Mouse (Mus musculus) left cerebral cortex, adult 2 months (tissue): Measurements from ENCODE around the gene Cacnb4. TPM values are rescaled to one million over a fixed set of nuclear protein-coding genes. Genes with fewer than 3 reads are reported as not detected.
A peak's percentile ranks its signal among the peaks of the same experiment; 100 is the strongest.

Experiments used
- DNase-seq, 2 experiments: peaks; one replicate each; pipeline ENCODE4 v3.0.0; 2021 to 2022; ENCODE audit warnings: low spot score in 2 of 2, mixed read lengths in 1 of 2; ENCODE audit errors: extremely low spot score in 1 of 2
- H3K27ac ChIP-seq: fragments of 200-600 bp; 2 replicates; pipeline ENCODE4 v1.8.1; 2022
- H3K4me3 ChIP-seq: fragments of 200-600 bp; 2 replicates; pipeline ENCODE4 v1.8.1; 2022
- CTCF ChIP-seq: fragments of 200-600 bp; IDR thresholded peaks from 2 replicates; pipeline ENCODE4 v1.8.1; 2022; ENCODE audit warnings: antibody characterized with exemption, mild to moderate bottlenecking, moderate library complexity
- intact Hi-C: fragments of 180-260 bp; cut with DNase I; formaldehyde crosslinking; loops from one replicate; pipeline ENCODE4 v1.15.1; 2025
- total RNA-seq, 2 experiments: library from RNA; stranded (reverse); gene quantifications; 2 replicates each; pipeline ENCODE4 v1.2.3; 2021

The Cacnb4 gene
- total RNA-seq, 2 experiments from 2014 or later = 166 to 176 TPM

- DNase-seq = no peak
- intact Hi-C loops = loop anchor here (2.0 to 10.0 kb wide), 2 partner anchors 120 to 462 kb away; partner anchors contain the start of gene Stam2
- H3K4me3 ChIP-seq = no peak overlapping the region
- peak; percentile 49 for TF ChIP-seq CTCF
- H3K27ac ChIP-seq = no peak overlapping the region
Measured at GRCm38 (mm10) chr2:52622616-52623015, 54.0 kb downstream of the Cacnb4 start.

GRCm38 (mm10) chr2:52619406-52619974 is 57.1 kb downstream of the Cacnb4 start:
- intact Hi-C loops = no loop called here
- no peak for DNase-seq
- TF ChIP-seq CTCF = no peak

GRCm38 (mm10) chr2:52618804-52619203 is 57.8 kb downstream of the Cacnb4 start:
- intact Hi-C loops = no loop called here
- TF ChIP-seq CTCF = no peak
- Histone ChIP-seq H3K27ac (no peak overlapping the region), H3K4me3 (no peak overlapping the region)
- no peak for DNase-seq

More at GRCm38 (mm10) chr2:52619406-52619974, 57.1 kb downstream of the Cacnb4 start:
- H3K4me3 ChIP-seq = no peak overlapping the region
- no peak overlapping the region for H3K27ac ChIP-seq

GRCm38 (mm10) chr2:52615429-52615828 is 61.2 kb downstream of the Cacnb4 start:
- Histone ChIP-seq H3K4me3 (no peak overlapping the region), H3K27ac (no peak overlapping the region)
- intact Hi-C loops = no loop called here
- TF ChIP-seq CTCF = no peak
- DNase-seq = no peak

GRCm38 (mm10) chr2:52613888-52614287 is 62.7 kb downstream of the Cacnb4 start:
- TF ChIP-seq CTCF = no peak
- DNase-seq = no peak
- no peak overlapping the region for H3K4me3 ChIP-seq
- intact Hi-C loops = no loop called here
- H3K27ac ChIP-seq = no peak overlapping the region

GRCm38 (mm10) chr2:52609486-52609885 is 67.1 kb downstream of the Cacnb4 start:
- no peak for DNase-seq
- Histone ChIP-seq H3K4me3 (no peak overlapping the region), H3K27ac (no peak overlapping the region)
- intact Hi-C loops = loop anchor here (5.0 kb wide), 1 partner anchor 347 kb away; no protein-coding TSS in a partner anchor
- no peak for TF ChIP-seq CTCF

- no peak overlapping the region for H3K27ac ChIP-seq
- intact Hi-C loops = loop anchor here (5.0 kb wide), 1 partner anchor 346 kb away; no protein-coding TSS in a partner anchor
- no peak for DNase-seq
- no peak overlapping the region for H3K4me3 ChIP-seq
- TF ChIP-seq CTCF = no peak
Measured at GRCm38 (mm10) chr2:52607857-52608485, 68.7 kb downstream of the Cacnb4 start.

- DNase-seq = no peak
- intact Hi-C loops = loop anchor here (5.0 kb wide), 1 partner anchor 344 kb away; no protein-coding TSS in a partner anchor
- no peak overlapping the region for H3K27ac ChIP-seq
- no peak for TF ChIP-seq CTCF
- no peak overlapping the region for H3K4me3 ChIP-seq
Measured at GRCm38 (mm10) chr2:52606331-52606730, 70.3 kb downstream of the Cacnb4 start.

GRCm38 (mm10) chr2:52605321-52605720 is 71.3 kb downstream of the Cacnb4 start:
- TF ChIP-seq CTCF = peak; percentile 77
- H3K27ac ChIP-seq = no peak overlapping the region
- H3K4me3 ChIP-seq = no peak overlapping the region
- intact Hi-C loops = loop anchor here (5.0 kb wide), 1 partner anchor 343 kb away; no protein-coding TSS in a partner anchor
- peak; percentile 66 to 70 for DNase-seq

- no peak for DNase-seq
- H3K4me3 ChIP-seq = no peak overlapping the region
- H3K27ac ChIP-seq = no peak overlapping the region
- intact Hi-C loops = loop anchor here (5.0 kb wide), 1 partner anchor 342 kb away; no protein-coding TSS in a partner anchor
- no peak for TF ChIP-seq CTCF
Measured at GRCm38 (mm10) chr2:52604651-52605020, 72.0 kb downstream of the Cacnb4 start.

GRCm38 (mm10) chr2:52603935-52604650 is 72.5 kb downstream of the Cacnb4 start:
- Histone ChIP-seq H3K4me3 (no peak overlapping the region), H3K27ac (no peak overlapping the region)
- intact Hi-C loops = no loop called here
- no peak for TF ChIP-seq CTCF
- no peak for DNase-seq

GRCm38 (mm10) chr2:52603421-52603820 is 73.2 kb downstream of the Cacnb4 start:
- Histone ChIP-seq H3K4me3 (no peak overlapping the region), H3K27ac (no peak overlapping the region)
- DNase-seq = no peak
- intact Hi-C loops = no loop called here
- TF ChIP-seq CTCF = no peak
